10 mouse cellular contexts compared by ENCODE assay signal in the genomic region with DNA sequence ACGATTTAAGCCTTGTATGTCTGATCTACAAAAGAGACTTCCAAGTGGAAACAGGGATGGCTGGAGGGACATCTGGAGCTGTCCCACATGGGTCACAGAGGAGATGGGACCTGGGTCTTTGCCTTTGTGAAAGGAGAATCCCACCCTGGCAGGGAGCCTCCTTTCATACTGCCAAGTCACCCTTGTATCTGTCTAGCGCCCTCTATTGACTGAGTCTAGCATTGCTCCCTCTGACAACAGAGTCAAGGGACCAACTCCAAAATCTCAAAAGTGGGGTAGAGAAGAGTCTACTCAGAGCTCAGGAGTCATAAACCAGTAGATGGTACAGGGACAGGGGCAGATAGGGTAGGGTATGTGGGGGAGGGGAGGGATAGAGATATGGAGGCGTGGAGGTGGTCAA.
DNase-seq lines count a peak whose midpoint lies in the region; ATAC-seq and TF ChIP-seq lines count a peak whose summit lies in the region.
"Had no signal": no experiment of that assay in that cellular context is flagged by ENCODE, and none has a peak within 500 bp of the region (broad histone marks: within the 10 kb centered on the region; RNA-seq: fewer than 3 reads in every experiment).

No protein-coding gene starts in this region.

- no peak overlapping the region for H3K4me2 ChIP-seq in kidney, postnatal 0 days (ENCODE audit: low read length)
- no peak overlapping the region for H3K4me2 ChIP-seq in kidney, embryonic 14.5 days (replicated peaks; ENCODE audit: low read depth, low read length)
- H3K4me2 ChIP-seq: liver, embryonic 15.5 days had no signal

- H3K4me1 ChIP-seq in kidney, postnatal 0 days (replicated peaks; ENCODE audit: insufficient read depth, low read length): no peaks in the 10 kb centered on the region
- H3K4me1 ChIP-seq in kidney, embryonic 14.5 days (ENCODE audit: control insufficient read depth, insufficient read depth, low read length): no peaks in the 10 kb centered on the region
- H3K4me1 ChIP-seq: liver, embryonic 15.5 days had no signal

- H3K9me3 ChIP-seq in kidney, postnatal 0 days (replicated peaks; ENCODE audit: low read length): no peaks in the 10 kb centered on the region
- no peaks in the 10 kb centered on the region for H3K9me3 ChIP-seq in kidney, embryonic 14.5 days (ENCODE audit: control insufficient read depth, low read length)
- H3K9me3 ChIP-seq: liver, embryonic 15.5 days had no signal

- no peak for ATAC-seq in kidney, postnatal 0 days (replicated peaks; ENCODE audit: low FRiP score, low read depth)
- ATAC-seq in kidney, embryonic 14.5 days (ENCODE audit: low FRiP score, low TSS enrichment): no peak
- ATAC-seq in common myeloid progenitor, adult 5-6 weeks (replicated peaks; ENCODE audit: low read depth, poor library complexity, severe bottlenecking): 0 out of 2 replicates have a peak, but pooled peaks have one; percentile 47
- ATAC-seq: forebrain, embryonic 16.5 days had no signal

- no peaks in the 10 kb centered on the region for H3K36me3 ChIP-seq in kidney, postnatal 0 days (ENCODE audit: insufficient read depth, low read length)
- no peaks in the 10 kb centered on the region for H3K36me3 ChIP-seq in kidney, embryonic 14.5 days (ENCODE audit: control insufficient read depth, insufficient read depth, low read length)
- H3K36me3 ChIP-seq: liver, embryonic 15.5 days had no signal

- peak; percentile 48 for TF ChIP-seq CTCF in kidney, postnatal 0 days (IDR thresholded peaks at IDR 0.05; ENCODE audit: low read depth)

- DNase-seq in kidney, postnatal 0 days (ENCODE audit: low spot score): no peak
- DNase-seq in 3T3-L1 (ENCODE audit: low read depth, low spot score) (peak; percentile 2), A20 (ENCODE audit: low read depth, low spot score) (peak; percentile 48)
- DNase-seq in urinary bladder, postnatal 25 days (ENCODE audit: low spot score): no peak
- no peak for DNase-seq in gastrocnemius, postnatal 14 days
- DNase-seq: cerebellum, postnatal 36 days had no signal

- H3K27ac ChIP-seq in kidney, postnatal 0 days: no peak overlapping the region
- no peak overlapping the region for H3K27ac ChIP-seq in kidney, embryonic 14.5 days (ENCODE audit: low read depth, low read length)
- H3K27ac ChIP-seq: liver, embryonic 15.5 days had no signal

- WGBS in kidney, postnatal 0 days: 80% methylated on average over 3 of the region's 3 CpGs
- WGBS in kidney, embryonic 14.5 days: 75% methylated on average over 3 of the region's 3 CpGs

- no peak overlapping the region for H3K4me3 ChIP-seq in kidney, postnatal 0 days (replicated peaks; ENCODE audit: low read depth, low read length)
- no peak overlapping the region for H3K4me3 ChIP-seq in kidney, embryonic 14.5 days (ENCODE audit: low read length)
- H3K4me3 ChIP-seq: liver, embryonic 15.5 days had no signal

- H3K9ac ChIP-seq in kidney, postnatal 0 days (ENCODE audit: low read depth, low read length): no peak overlapping the region
- no peak overlapping the region for H3K9ac ChIP-seq in kidney, embryonic 14.5 days (ENCODE audit: low read depth, low read length)
- H3K9ac ChIP-seq: liver, embryonic 15.5 days had no signal

- intact Hi-C loops in gastrocnemius, postnatal 14 days (cut with DNase I; ENCODE audit: low total_unique reads): no loop called here

- H3K27me3 ChIP-seq in kidney, postnatal 0 days (ENCODE audit: insufficient read depth, low read length): no peaks in the 10 kb centered on the region
- no peaks in the 10 kb centered on the region for H3K27me3 ChIP-seq in kidney, embryonic 14.5 days (ENCODE audit: control insufficient read depth, insufficient read depth, low read length)
- H3K27me3 ChIP-seq: liver, embryonic 15.5 days had no signal

Comparison
In these comparisons a context has a peak if more than half of its experiments do, and no peak if none do; other contexts are left out.
1. DNase-seq: peak in 3T3-L1 (single experiment) and A20 (single experiment); none in kidney, postnatal 0 days (single experiment), urinary bladder, postnatal 25 days (single experiment) and gastrocnemius, postnatal 14 days (single experiment).